Mouse (Mus musculus) midbrain, embryonic 11.5 days (tissue): ENCODE measurements around the gene Vmn2r81. TPM values are rescaled to one million over a fixed set of nuclear protein-coding genes. Genes with fewer than 3 reads are reported as not detected.
A peak's percentile ranks its signal among the peaks of the same experiment; 100 is the strongest.
"Not testable (repeated sequence)": the region's sequence is repeated elsewhere in the genome, so short reads cannot be mapped to it uniquely, and the experiment has no call there.

Experiments used
- ATAC-seq: fragments of 200-750 bp; cut with Nextera tagmentation; 2 replicates; pipeline ENCODE4 v1.8.0; 2017; ENCODE audit warnings: moderate TSS enrichment, moderate library complexity; ENCODE audit not compliant: low FRiP score
- DNase-seq: peaks from one replicate; pipeline ENCODE4 v3.0.0; 2015; ENCODE audit warnings: low spot score; ENCODE audit errors: missing footprints
- H3K27ac ChIP-seq: fragments of 300-500 bp; sonication (generic); 2 replicates; pipeline ENCODE4 v1.5.1; 2014; ENCODE audit warnings: low read depth, low read length
- H3K27me3 ChIP-seq: fragments of 300-500 bp; sonication (generic); 2 replicates; pipeline ENCODE4 v1.6.1; 2014; ENCODE audit warnings: mild to moderate bottlenecking, low read length, moderate library complexity, mixed read lengths; ENCODE audit not compliant: control insufficient read depth, insufficient read depth
- H3K36me3 ChIP-seq: fragments of 300-500 bp; sonication (generic); 2 replicates; pipeline ENCODE4 v1.6.1; 2014; ENCODE audit warnings: mild to moderate bottlenecking, low read length, moderate library complexity, mixed read lengths; ENCODE audit not compliant: control insufficient read depth, insufficient read depth
- H3K4me1 ChIP-seq: fragments of 300-500 bp; sonication (generic); 2 replicates; pipeline ENCODE4 v1.6.1; 2014; ENCODE audit warnings: low read length; ENCODE audit not compliant: control insufficient read depth, insufficient read depth
- H3K4me2 ChIP-seq: fragments of 300-500 bp; sonication (generic); 2 replicates; pipeline ENCODE4 v1.6.1; 2014; ENCODE audit warnings: mild to moderate bottlenecking, moderate library complexity
- H3K4me3 ChIP-seq: fragments of 300-500 bp; sonication (generic); 2 replicates; pipeline ENCODE4 v1.5.1; 2014; ENCODE audit warnings: low read depth, low read length
- H3K9ac ChIP-seq: fragments of 300-500 bp; sonication (generic); 2 replicates; pipeline ENCODE4 v1.6.1; 2014; ENCODE audit warnings: low read length
- H3K9me3 ChIP-seq: fragments of 300-500 bp; sonication (generic); 2 replicates; pipeline ENCODE4 v1.6.1; 2016; ENCODE audit warnings: low read length; ENCODE audit not compliant: control insufficient read depth
- WGBS: fragments of 180-500 bp; shearing (Covaris S2); extraction: QIAGEN DNeasy Blood & Tissue Kit; methylation state at CpG from one replicate; pipeline ENCODE4 v1.1.7; 2014; 5-methylcytosine and 5-hydroxymethylcytosine counted together
- polyA plus RNA-seq: library from polyadenylated mRNA; unstranded; fragments of >200 nt; fragmentation: Nextera tagmentation; extraction: Ambion mirVana; gene quantifications from 2 replicates; pipeline ENCODE4 v1.2.1, GENCODE M21; 2014

Gene Vmn2r81
- polyA plus RNA-seq, result not detected in 2 replicates

- H3K36me3 ChIP-seq, H3K27me3 ChIP-seq, H3K27ac ChIP-seq, H3K4me2 ChIP-seq, H3K4me3 ChIP-seq, H3K4me1 ChIP-seq, H3K9me3 ChIP-seq, H3K9ac ChIP-seq, DNase-seq, ATAC-seq: not testable (repeated sequence)
- WGBS, result 71% methylated on average over 3 of the region's 3 CpGs
Measured at GRCm38 (mm10) chr10:79247392-79247791, at the start of gene Vmn2r81. Gene Vmn2r81, plus strand, starts transcription at chr10:79247692.

- WGBS, result 77% methylated on average over 1 of the region's 1 CpGs
- H3K4me2 ChIP-seq, H3K27me3 ChIP-seq, H3K9me3 ChIP-seq, H3K36me3 ChIP-seq, H3K9ac ChIP-seq, H3K27ac ChIP-seq, ATAC-seq, DNase-seq, H3K4me3 ChIP-seq, H3K4me1 ChIP-seq: not testable (repeated sequence)
Measured at GRCm38 (mm10) chr10:79199973-79200372, 47.5 kb upstream of the Vmn2r81 start.

GRCm38 (mm10) chr10:79220432-79220831 is 27.1 kb upstream of the Vmn2r81 start:
- H3K9ac ChIP-seq, result no peak overlapping the region
- no peaks in the 10 kb centered on the region for H3K36me3 ChIP-seq
- no peak overlapping the region for H3K4me2 ChIP-seq
- DNase-seq (no peak), ATAC-seq (no peak)
- H3K27me3 ChIP-seq, result no peaks in the 10 kb centered on the region
- H3K9me3 ChIP-seq, result no peaks in the 10 kb centered on the region
- no peak overlapping the region for H3K27ac ChIP-seq
- no peaks in the 10 kb centered on the region for H3K4me1 ChIP-seq
- H3K4me3 ChIP-seq, result no peak overlapping the region

- no peak for DNase-seq
- Histone ChIP-seq H3K4me2 (no peak overlapping the region), H3K27ac (no peak overlapping the region), H3K27me3 (no peaks in the 10 kb centered on the region), H3K36me3 (no peaks in the 10 kb centered on the region), H3K4me3 (no peak overlapping the region), H3K9me3 (no peaks in the 10 kb centered on the region), H3K9ac (no peak overlapping the region), H3K4me1 (no peaks in the 10 kb centered on the region)
- ATAC-seq, result no peak
Measured at GRCm38 (mm10) chr10:79221606-79222005, 25.9 kb upstream of the Vmn2r81 start.

GRCm38 (mm10) chr10:79222214-79222613 is 25.3 kb upstream of the Vmn2r81 start:
- ATAC-seq, result peak; percentile 40; the same call in 1 of the 2 replicates
- H3K4me1 ChIP-seq, result no peaks in the 10 kb centered on the region
- 62% methylated on average over 7 of the region's 7 CpGs for WGBS
- no peaks in the 10 kb centered on the region for H3K36me3 ChIP-seq
- no peak overlapping the region for H3K9ac ChIP-seq
- H3K27me3 ChIP-seq, result no peaks in the 10 kb centered on the region
- no peak for DNase-seq
- H3K4me3 ChIP-seq, result no peak overlapping the region
- H3K27ac ChIP-seq, result no peak overlapping the region
- H3K4me2 ChIP-seq, result no peak overlapping the region
- no peaks in the 10 kb centered on the region for H3K9me3 ChIP-seq

GRCm38 (mm10) chr10:79322033-79322736 is 74.7 kb downstream of the Vmn2r81 start:
- DNase-seq (peak; percentile 87), ATAC-seq (peak; percentile 85)
- H3K9me3 ChIP-seq, H3K27ac ChIP-seq, H3K27me3 ChIP-seq, H3K36me3 ChIP-seq, H3K9ac ChIP-seq, H3K4me1 ChIP-seq: not testable (repeated sequence)
- Histone ChIP-seq H3K4me3 (peak overlapping the region; percentile 23), H3K4me2 (peak overlapping the region; percentile 35; the same call in 1 of the 2 replicates)
- WGBS, result 4% methylated on average over 16 of the region's 16 CpGs

- Histone ChIP-seq H3K4me2 (no peak overlapping the region), H3K9me3 (no peaks in the 10 kb centered on the region), H3K27me3 (no peaks in the 10 kb centered on the region), H3K9ac (no peak overlapping the region), H3K36me3 (no peaks in the 10 kb centered on the region), H3K4me1 (no peaks in the 10 kb centered on the region), H3K27ac (no peak overlapping the region), H3K4me3 (no peak overlapping the region)
- DNase-seq (no peak), ATAC-seq (peak; percentile 70; the same call in 1 of the 2 replicates)
Measured at GRCm38 (mm10) chr10:79322737-79323086, 75.2 kb downstream of the Vmn2r81 start.

Other genes starting within 250 kb of the Vmn2r81 start
- not detected in 2 replicates for gene Olfr1351, start 235.2 kb upstream of the Vmn2r81 start, polyA plus RNA-seq
- gene Olfr57, start 219.0 kb upstream of the Vmn2r81 start, polyA plus RNA-seq, result not detected in 2 replicates
- gene 2610008E11Rik, start 150.1 kb upstream of the Vmn2r81 start, polyA plus RNA-seq, result 45.8 and 51.6 TPM in 2 replicates
- gene Vmn2r80, start 98.9 kb upstream of the Vmn2r81 start, polyA plus RNA-seq, result not detected in 2 replicates
- gene Vmn2r82, start 108.8 kb downstream of the Vmn2r81 start, polyA plus RNA-seq, result not detected in 2 replicates
- not detected in 2 replicates for gene Vmn2r83, start 221.0 kb downstream of the Vmn2r81 start, polyA plus RNA-seq